Mouse (Mus musculus) neural tube, embryonic 12.5 days (tissue): ENCODE data around the gene Kif13a. TPM values are rescaled to one million over a fixed set of nuclear protein-coding genes. Genes with fewer than 3 reads are reported as not detected.
A peak's percentile ranks its signal among the peaks of the same experiment; 100 is the strongest.

Source experiments
- ATAC-seq: fragments of 200-750 bp; cut with Nextera tagmentation; 2 replicates; pipeline ENCODE4 v1.8.0; 2017; ENCODE audit warnings: low read depth, mild to moderate bottlenecking, moderate TSS enrichment, moderate library complexity; ENCODE audit not compliant: low FRiP score
- H3K27ac ChIP-seq: fragments of 300-500 bp; sonication (generic); 2 replicates; pipeline ENCODE4 v1.5.1; 2016
- H3K27me3 ChIP-seq: fragments of 300-500 bp; sonication (generic); replicated peaks from 2 replicates; pipeline ENCODE4 v1.6.1; 2016; ENCODE audit warnings: mild to moderate bottlenecking
- H3K36me3 ChIP-seq: fragments of 300-500 bp; sonication (generic); 2 replicates; pipeline ENCODE4 v1.6.1; 2016; ENCODE audit warnings: mild to moderate bottlenecking
- H3K4me1 ChIP-seq: fragments of 300-500 bp; sonication (generic); 2 replicates; pipeline ENCODE4 v1.6.1; 2016
- H3K4me2 ChIP-seq: fragments of 300-500 bp; sonication (generic); replicated peaks from 2 replicates; pipeline ENCODE4 v1.6.1; 2016; ENCODE audit warnings: mild to moderate bottlenecking
- H3K4me3 ChIP-seq: fragments of 300-500 bp; sonication (generic); 2 replicates; pipeline ENCODE4 v1.5.1; 2016
- H3K9ac ChIP-seq: fragments of 300-500 bp; sonication (generic); 2 replicates; pipeline ENCODE4 v1.6.1; 2016; ENCODE audit warnings: mild to moderate bottlenecking
- H3K9me3 ChIP-seq: fragments of 300-500 bp; sonication (generic); 2 replicates; pipeline ENCODE4 v1.6.1; 2016; ENCODE audit warnings: mild to moderate bottlenecking
- WGBS: fragments of 180-500 bp; shearing (Covaris S2); methylation state at CpG from one replicate; pipeline ENCODE4 v1.1.7; 2016; 5-methylcytosine and 5-hydroxymethylcytosine counted together
- polyA plus RNA-seq: library from polyadenylated mRNA; unstranded; fragments of >200 nt; fragmentation: Nextera tagmentation; extraction: Ambion mirVana; gene quantifications from 2 replicates; pipeline ENCODE4 v1.2.1, GENCODE M21; 2016

The Kif13a gene
- polyA plus RNA-seq, 1 experiment from 2014 or later = 22.1 TPM

GRCm38 (mm10) chr13:46752566-46753229 lies 177.0 kb downstream of the Kif13a start:
- Histone ChIP-seq H3K27ac (no peak overlapping the region), H3K4me1 (no peaks in the 10 kb centered on the region), H3K27me3 (no peaks in the 10 kb centered on the region), H3K36me3 (peaks cover 35% of the 10 kb centered on the region), H3K9ac (no peak overlapping the region), H3K9me3 (no peaks in the 10 kb centered on the region), H3K4me2 (no peak overlapping the region), H3K4me3 (no peak overlapping the region)
- WGBS = 89% methylated on average over 13 of the region's 13 CpGs
- no peak for ATAC-seq

GRCm38 (mm10) chr13:46748138-46748873 lies 181.4 kb downstream of the Kif13a start:
- no peak for ATAC-seq
- Histone ChIP-seq H3K9me3 (no peaks in the 10 kb centered on the region), H3K36me3 (peaks cover 35% of the 10 kb centered on the region), H3K4me1 (no peaks in the 10 kb centered on the region), H3K4me2 (no peak overlapping the region), H3K4me3 (no peak overlapping the region), H3K9ac (no peak overlapping the region), H3K27ac (no peak overlapping the region), H3K27me3 (no peaks in the 10 kb centered on the region)
- WGBS = 84% methylated on average over 5 of the region's 5 CpGs

- Histone ChIP-seq H3K4me1 (no peaks in the 10 kb centered on the region), H3K27me3 (no peaks in the 10 kb centered on the region), H3K4me2 (no peak overlapping the region), H3K9me3 (no peaks in the 10 kb centered on the region), H3K4me3 (no peak overlapping the region), H3K9ac (no peak overlapping the region), H3K36me3 (no peaks in the 10 kb centered on the region), H3K27ac (no peak overlapping the region)
- no peak for ATAC-seq
- WGBS = 88% methylated on average over 8 of the region's 8 CpGs
Observed at GRCm38 (mm10) chr13:46743821-46744220, 185.8 kb downstream of the Kif13a start.

- Histone ChIP-seq H3K36me3 (no peaks in the 10 kb centered on the region), H3K9ac (no peak overlapping the region), H3K4me1 (no peaks in the 10 kb centered on the region), H3K27ac (no peak overlapping the region), H3K4me3 (no peak overlapping the region), H3K27me3 (no peaks in the 10 kb centered on the region), H3K4me2 (no peak overlapping the region), H3K9me3 (no peaks in the 10 kb centered on the region)
- no peak for ATAC-seq
- WGBS = 66% methylated on average over 2 of the region's 2 CpGs
Observed at GRCm38 (mm10) chr13:46742367-46742766, 187.3 kb downstream of the Kif13a start.

- no peak overlapping the region for H3K4me2 ChIP-seq
- H3K9ac ChIP-seq = no peak overlapping the region
- no peaks in the 10 kb centered on the region for H3K9me3 ChIP-seq
- no peak for ATAC-seq
- 83% methylated on average over 7 of the region's 7 CpGs for WGBS
- no peaks in the 10 kb centered on the region for H3K36me3 ChIP-seq
- no peaks in the 10 kb centered on the region for H3K27me3 ChIP-seq
- peaks cover 9% of the 10 kb centered on the region; the same call in 1 of the 2 replicates for H3K4me1 ChIP-seq
- H3K27ac ChIP-seq = no peak overlapping the region
- H3K4me3 ChIP-seq = no peak overlapping the region
Observed at GRCm38 (mm10) chr13:46739426-46739825, 190.2 kb downstream of the Kif13a start.

GRCm38 (mm10) chr13:46737482-46737881 lies 192.2 kb downstream of the Kif13a start:
- 87% methylated on average over 4 of the region's 4 CpGs for WGBS
- H3K9me3 ChIP-seq = no peaks in the 10 kb centered on the region
- ATAC-seq = no peak
- H3K4me1 ChIP-seq = peaks cover 9% of the 10 kb centered on the region; the same call in 1 of the 2 replicates
- no peak overlapping the region for H3K4me2 ChIP-seq
- no peaks in the 10 kb centered on the region; the same call in 1 of the 2 replicates for H3K27me3 ChIP-seq
- no peak overlapping the region for H3K4me3 ChIP-seq
- H3K36me3 ChIP-seq = no peaks in the 10 kb centered on the region
- H3K27ac ChIP-seq = no peak overlapping the region
- H3K9ac ChIP-seq = no peak overlapping the region

- no peak for ATAC-seq
- 6% methylated on average over 12 of the region's 12 CpGs for WGBS
- Histone ChIP-seq H3K4me1 (peaks cover 9% of the 10 kb centered on the region; the same call in 1 of the 2 replicates), H3K9ac (peak overlapping the region; percentile 44), H3K4me2 (peak overlapping the region; percentile 78), H3K36me3 (no peaks in the 10 kb centered on the region), H3K27ac (no peak overlapping the region), H3K9me3 (no peaks in the 10 kb centered on the region), H3K27me3 (no peaks in the 10 kb centered on the region; the same call in 1 of the 2 replicates), H3K4me3 (peak overlapping the region; percentile 37)
Observed at GRCm38 (mm10) chr13:46736479-46736865, 193.2 kb downstream of the Kif13a start.

- H3K27me3 ChIP-seq = no peaks in the 10 kb centered on the region; the same call in 1 of the 2 replicates
- H3K4me1 ChIP-seq = peaks cover 9% of the 10 kb centered on the region; the same call in 1 of the 2 replicates
- H3K9ac ChIP-seq = peak overlapping the region; percentile 44
- peak overlapping the region; percentile 78 for H3K4me2 ChIP-seq
- ATAC-seq = 0 out of 2 replicates have a peak, but pooled peaks have one; percentile 29
- no peaks in the 10 kb centered on the region for H3K36me3 ChIP-seq
- no peak overlapping the region for H3K27ac ChIP-seq
- peak overlapping the region; percentile 37 for H3K4me3 ChIP-seq
- no peaks in the 10 kb centered on the region for H3K9me3 ChIP-seq
- 2% methylated on average over 20 of the region's 20 CpGs for WGBS
Observed at GRCm38 (mm10) chr13:46735808-46736478, 193.7 kb downstream of the Kif13a start.

GRCm38 (mm10) chr13:46735219-46735807 lies 194.4 kb downstream of the Kif13a start:
- no peaks in the 10 kb centered on the region for H3K9me3 ChIP-seq
- H3K9ac ChIP-seq = peak overlapping the region; percentile 44; the same call in 1 of the 2 replicates
- no peak for ATAC-seq
- H3K4me3 ChIP-seq = peak overlapping the region; percentile 37
- peaks cover 9% of the 10 kb centered on the region; the same call in 1 of the 2 replicates for H3K4me1 ChIP-seq
- H3K27ac ChIP-seq = no peak overlapping the region
- no peaks in the 10 kb centered on the region for H3K36me3 ChIP-seq
- no peaks in the 10 kb centered on the region; the same call in 1 of the 2 replicates for H3K27me3 ChIP-seq
- WGBS = 53% methylated on average over 11 of the region's 11 CpGs
- peak overlapping the region; percentile 78 for H3K4me2 ChIP-seq

GRCm38 (mm10) chr13:46729998-46730397 lies 199.7 kb downstream of the Kif13a start:
- H3K9me3 ChIP-seq = no peaks in the 10 kb centered on the region
- H3K36me3 ChIP-seq = no peaks in the 10 kb centered on the region
- peaks cover 6% of the 10 kb centered on the region for H3K4me1 ChIP-seq
- no peak overlapping the region for H3K9ac ChIP-seq
- no peak overlapping the region for H3K4me3 ChIP-seq
- H3K27me3 ChIP-seq = no peaks in the 10 kb centered on the region; the same call in 1 of the 2 replicates
- H3K4me2 ChIP-seq = no peak overlapping the region
- ATAC-seq = no peak
- no peak overlapping the region for H3K27ac ChIP-seq
- 74% methylated on average over 2 of the region's 2 CpGs for WGBS

GRCm38 (mm10) chr13:46728411-46728810 lies 201.3 kb downstream of the Kif13a start:
- Histone ChIP-seq H3K36me3 (no peaks in the 10 kb centered on the region), H3K4me1 (peaks cover 6% of the 10 kb centered on the region), H3K4me2 (peak overlapping the region; percentile 74), H3K9ac (peak overlapping the region; percentile 50), H3K9me3 (no peaks in the 10 kb centered on the region), H3K27ac (peak overlapping the region; percentile 8; the same call in 1 of the 2 replicates), H3K4me3 (peak overlapping the region; percentile 99), H3K27me3 (no peaks in the 10 kb centered on the region; the same call in 1 of the 2 replicates)
- 26% methylated on average over 5 of the region's 5 CpGs for WGBS
- peak; percentile 5; the same call in 1 of the 2 replicates for ATAC-seq
